Mouse (Mus musculus) hindbrain, embryonic 12.5 days (tissue): ENCODE measurements around the gene Keap1. TPM values are rescaled to one million over a fixed set of nuclear protein-coding genes. Genes with fewer than 3 reads are reported as not detected.
"Not testable (repeated sequence)": the region's sequence is repeated elsewhere in the genome, so short reads cannot be mapped to it uniquely, and the experiment has no call there.

ENCODE experiments used
- ATAC-seq: fragments of 200-750 bp; cut with Nextera tagmentation; 2 replicates; pipeline ENCODE4 v1.8.0; 2017; ENCODE audit warnings: moderate TSS enrichment; ENCODE audit not compliant: low FRiP score
- H3K27ac ChIP-seq: fragments of 300-500 bp; sonication (generic); 2 replicates; pipeline ENCODE4 v1.5.1; 2016; ENCODE audit warnings: mild to moderate bottlenecking
- H3K27me3 ChIP-seq: fragments of 300-500 bp; sonication (generic); 2 replicates; pipeline ENCODE4 v1.6.1; 2016; ENCODE audit warnings: mild to moderate bottlenecking
- H3K36me3 ChIP-seq: fragments of 300-500 bp; sonication (generic); 2 replicates; pipeline ENCODE4 v1.6.1; 2016; ENCODE audit warnings: mild to moderate bottlenecking
- H3K4me1 ChIP-seq: fragments of 300-500 bp; sonication (generic); 2 replicates; pipeline ENCODE4 v1.6.1; 2016
- H3K4me2 ChIP-seq: fragments of 300-500 bp; sonication (generic); replicated peaks from 2 replicates; pipeline ENCODE4 v1.6.1; 2016; ENCODE audit warnings: mild to moderate bottlenecking
- H3K4me3 ChIP-seq: fragments of 300-500 bp; sonication (generic); 2 replicates; pipeline ENCODE4 v1.5.1; 2016; ENCODE audit warnings: mild to moderate bottlenecking
- H3K9ac ChIP-seq: fragments of 300-500 bp; sonication (generic); 2 replicates; pipeline ENCODE4 v1.6.1; 2016; ENCODE audit warnings: mild to moderate bottlenecking, moderate library complexity
- H3K9me3 ChIP-seq: fragments of 300-500 bp; sonication (generic); replicated peaks from 2 replicates; pipeline ENCODE4 v1.6.1; 2016; ENCODE audit warnings: mild to moderate bottlenecking
- WGBS: fragments of 180-500 bp; shearing (Covaris S2); methylation state at CpG from one replicate; pipeline ENCODE4 v1.1.7; 2016; 5-methylcytosine and 5-hydroxymethylcytosine counted together
- polyA plus RNA-seq: library from polyadenylated mRNA; unstranded; fragments of >200 nt; fragmentation: Nextera tagmentation; extraction: Ambion mirVana; gene quantifications from 2 replicates; pipeline ENCODE4 v1.2.1, GENCODE M21; 2016

Gene Keap1
- polyA plus RNA-seq, 1 experiment from 2014 or later: 54.8 TPM

- H3K27me3 ChIP-seq, H3K9ac ChIP-seq, H3K4me2 ChIP-seq, H3K36me3 ChIP-seq, H3K4me3 ChIP-seq, H3K27ac ChIP-seq, ATAC-seq, H3K9me3 ChIP-seq: not testable (repeated sequence)
- H3K4me1 ChIP-seq: peaks cover 20% of the 10 kb centered on the region
- 92% methylated on average over 2 of the region's 2 CpGs for WGBS
These were observed 15.7 kb downstream of the Keap1 start for GRCm38 (mm10) chr9:21223490-21223889.

- ATAC-seq: peak; percentile 34; the same call in 1 of the 2 replicates
- WGBS: 13% methylated on average over 7 of the region's 7 CpGs
- H3K4me3 ChIP-seq: no peak overlapping the region
These were observed 17.7 kb downstream of the Keap1 start for GRCm38 (mm10) chr9:21221383-21221929.

GRCm38 (mm10) chr9:21220490-21221382 lies 18.4 kb downstream of the Keap1 start:
- H3K4me3 ChIP-seq: peak overlapping the region; percentile 19; the same call in 1 of the 2 replicates
- peaks cover 21% of the 10 kb centered on the region for H3K4me1 ChIP-seq
- H3K27ac ChIP-seq: no peak overlapping the region
- H3K4me2 ChIP-seq: peak overlapping the region; percentile 48
- no peak overlapping the region for H3K9ac ChIP-seq
- H3K27me3 ChIP-seq: peaks cover 4% of the 10 kb centered on the region
- ATAC-seq: peak; percentile 82
- no peaks in the 10 kb centered on the region for H3K36me3 ChIP-seq
- WGBS: 15% methylated on average over 21 of the region's 21 CpGs
- no peaks in the 10 kb centered on the region; the same call in 1 of the 2 replicates for H3K9me3 ChIP-seq

More at GRCm38 (mm10) chr9:21221383-21221929, 17.7 kb downstream of the Keap1 start:
- Histone ChIP-seq H3K9me3 (no peaks in the 10 kb centered on the region; the same call in 1 of the 2 replicates), H3K36me3 (no peaks in the 10 kb centered on the region), H3K27me3 (peaks cover 4% of the 10 kb centered on the region), H3K9ac (no peak overlapping the region), H3K4me1 (peaks cover 19% of the 10 kb centered on the region), H3K27ac (no peak overlapping the region), H3K4me2 (no peak overlapping the region)

- H3K9me3 ChIP-seq: no peaks in the 10 kb centered on the region; the same call in 1 of the 2 replicates
- peaks cover under 1% of the 10 kb centered on the region for H3K27me3 ChIP-seq
- peaks cover 14% of the 10 kb centered on the region for H3K4me1 ChIP-seq
- no peaks in the 10 kb centered on the region for H3K36me3 ChIP-seq
- H3K9ac ChIP-seq: no peak overlapping the region
- no peak overlapping the region for H3K27ac ChIP-seq
- 44% methylated on average over 3 of the region's 3 CpGs for WGBS
- no peak overlapping the region for H3K4me3 ChIP-seq
- ATAC-seq: no peak
- H3K4me2 ChIP-seq: no peak overlapping the region
These were observed 19.3 kb downstream of the Keap1 start for GRCm38 (mm10) chr9:21219820-21220219.

GRCm38 (mm10) chr9:21216050-21216841 lies 22.9 kb downstream of the Keap1 start:
- peak overlapping the region; percentile 11; the same call in 1 of the 2 replicates for H3K4me2 ChIP-seq
- peak overlapping the region; percentile 55 for H3K27ac ChIP-seq
- 68% methylated on average over 25 of the region's 25 CpGs for WGBS
- H3K9ac ChIP-seq: peak overlapping the region; percentile 35; the same call in 1 of the 2 replicates
- no peaks in the 10 kb centered on the region for H3K9me3 ChIP-seq
- H3K4me1 ChIP-seq: peaks cover 13% of the 10 kb centered on the region
- peak; percentile 57 for ATAC-seq
- no peak overlapping the region for H3K4me3 ChIP-seq
- H3K36me3 ChIP-seq: 0 out of 2 replicates have a peak, but pooled peaks cover under 1% of the 10 kb centered on the region
- no peaks in the 10 kb centered on the region; the same call in 1 of the 2 replicates for H3K27me3 ChIP-seq

GRCm38 (mm10) chr9:21213617-21214190 lies 25.5 kb downstream of the Keap1 start:
- no peak overlapping the region for H3K4me3 ChIP-seq
- H3K9me3 ChIP-seq: no peaks in the 10 kb centered on the region
- H3K36me3 ChIP-seq: peaks cover 8% of the 10 kb centered on the region; the same call in 1 of the 2 replicates
- H3K4me1 ChIP-seq: peaks cover 7% of the 10 kb centered on the region
- H3K9ac ChIP-seq: no peak overlapping the region
- ATAC-seq: no peak
- WGBS: 46% methylated on average over 7 of the region's 7 CpGs
- no peaks in the 10 kb centered on the region; the same call in 1 of the 2 replicates for H3K27me3 ChIP-seq
- no peak overlapping the region for H3K27ac ChIP-seq
- H3K4me2 ChIP-seq: no peak overlapping the region

- Histone ChIP-seq H3K27me3 (no peaks in the 10 kb centered on the region), H3K4me2 (no peak overlapping the region), H3K27ac (no peak overlapping the region), H3K9ac (no peak overlapping the region), H3K9me3 (no peaks in the 10 kb centered on the region), H3K36me3 (peaks cover 8% of the 10 kb centered on the region; the same call in 1 of the 2 replicates), H3K4me1 (peaks cover 4% of the 10 kb centered on the region), H3K4me3 (no peak overlapping the region)
- ATAC-seq: no peak
- WGBS: 80% methylated on average over 7 of the region's 7 CpGs
These were observed 27.5 kb downstream of the Keap1 start for GRCm38 (mm10) chr9:21211624-21212023.

GRCm38 (mm10) chr9:21210821-21211220 lies 28.3 kb downstream of the Keap1 start:
- Histone ChIP-seq H3K4me1 (no peaks in the 10 kb centered on the region), H3K4me2 (no peak overlapping the region), H3K4me3 (no peak overlapping the region), H3K27ac (no peak overlapping the region), H3K9me3 (no peaks in the 10 kb centered on the region), H3K27me3 (no peaks in the 10 kb centered on the region), H3K36me3 (peaks cover 8% of the 10 kb centered on the region; the same call in 1 of the 2 replicates), H3K9ac (no peak overlapping the region)
- 76% methylated on average over 6 of the region's 6 CpGs for WGBS
- no peak for ATAC-seq

GRCm38 (mm10) chr9:21208626-21209025 lies 30.5 kb downstream of the Keap1 start:
- Histone ChIP-seq H3K9ac (no peak overlapping the region), H3K27me3 (0 out of 2 replicates have a peak, but pooled peaks cover 4% of the 10 kb centered on the region), H3K4me2 (no peak overlapping the region), H3K9me3 (no peaks in the 10 kb centered on the region), H3K27ac (no peak overlapping the region), H3K4me3 (no peak overlapping the region), H3K4me1 (peaks cover 11% of the 10 kb centered on the region), H3K36me3 (peaks cover 8% of the 10 kb centered on the region; the same call in 1 of the 2 replicates)
- no peak for ATAC-seq
- 82% methylated on average over 2 of the region's 2 CpGs for WGBS

- no peak for ATAC-seq
- Histone ChIP-seq H3K27me3 (peaks cover 4% of the 10 kb centered on the region; the same call in 1 of the 2 replicates), H3K4me3 (no peak overlapping the region), H3K36me3 (peaks cover 8% of the 10 kb centered on the region; the same call in 1 of the 2 replicates), H3K4me2 (no peak overlapping the region), H3K9ac (no peak overlapping the region), H3K27ac (no peak overlapping the region), H3K9me3 (no peaks in the 10 kb centered on the region), H3K4me1 (peaks cover 11% of the 10 kb centered on the region)
- WGBS: 91% methylated on average over 6 of the region's 6 CpGs
These were observed 32.3 kb downstream of the Keap1 start for GRCm38 (mm10) chr9:21206848-21207247.

GRCm38 (mm10) chr9:21204528-21205272 lies 34.5 kb downstream of the Keap1 start:
- H3K36me3 ChIP-seq: 0 out of 2 replicates have a peak, but pooled peaks cover 4% of the 10 kb centered on the region
- H3K4me2 ChIP-seq: peak overlapping the region; percentile 55
- peak; percentile 75 for ATAC-seq
- WGBS: 4% methylated on average over 23 of the region's 23 CpGs
- peaks cover 4% of the 10 kb centered on the region; the same call in 1 of the 2 replicates for H3K27me3 ChIP-seq
- peaks cover 11% of the 10 kb centered on the region for H3K4me1 ChIP-seq
- peak overlapping the region; percentile 36 for H3K4me3 ChIP-seq
- no peaks in the 10 kb centered on the region for H3K9me3 ChIP-seq
- 0 out of 2 replicates have a peak overlapping the region, but pooled peaks have one; percentile 20 for H3K9ac ChIP-seq
- H3K27ac ChIP-seq: no peak overlapping the region
